9 mouse cellular contexts compared by ENCODE assay signal in the genomic region with DNA sequence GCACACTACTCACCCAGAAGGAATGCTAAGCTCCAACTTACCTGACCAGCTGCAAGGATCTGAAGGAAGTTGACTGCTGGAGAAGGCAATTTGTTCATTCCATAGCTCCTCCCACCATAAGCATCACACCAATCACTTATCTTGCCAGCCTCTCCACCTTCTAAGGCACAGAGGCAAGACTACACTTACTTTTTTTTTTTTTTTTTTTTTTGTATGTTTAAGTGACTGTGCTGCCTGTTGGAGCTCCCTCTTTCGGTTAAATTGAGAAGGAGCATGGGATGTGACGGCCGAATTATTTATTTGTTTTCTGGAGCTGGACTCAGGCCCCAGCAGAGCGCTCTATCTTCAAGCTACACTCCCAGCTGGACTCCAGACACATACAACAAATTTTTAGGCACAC. TPM values are rescaled to one million over a fixed set of nuclear protein-coding genes. Genes with fewer than 3 reads are reported as not detected.
A peak's percentile ranks its signal among the peaks of the same experiment; 100 is the strongest.
DNase-seq lines count a peak whose midpoint lies in the region; ATAC-seq lines count a peak whose summit lies in the region.
"Had no signal": no experiment of that assay in that cellular context is flagged by ENCODE, and none has a peak within 500 bp of the region (broad histone marks: within the 10 kb centered on the region; RNA-seq: fewer than 3 reads in every experiment).

No protein-coding gene starts in this region.

- no peaks in the 10 kb centered on the region for H3K4me1 ChIP-seq in neural tube, embryonic 15.5 days

- no peak overlapping the region for H3K9ac ChIP-seq in neural tube, embryonic 15.5 days (replicated peaks)

- H3K9me3 ChIP-seq in neural tube, embryonic 15.5 days (replicated peaks): no peaks in the 10 kb centered on the region

- H3K4me3 ChIP-seq in neural tube, embryonic 15.5 days (replicated peaks): no peak overlapping the region
- H3K4me3 ChIP-seq: erythroblast, embryonic 14.5 days had no signal

- no peak overlapping the region for H3K4me2 ChIP-seq in neural tube, embryonic 15.5 days

- intact Hi-C loops in left cerebral cortex, postnatal 14 days (cut with DNase I): loop anchor here (10.0 kb wide), 1 partner anchor 82 kb away; no protein-coding TSS in a partner anchor

- WGBS in neural tube, embryonic 15.5 days: 35% methylated on average over 4 of the region's 4 CpGs

- H3K27me3 ChIP-seq in splenic B cell, adult 2 months (ENCODE audit: control insufficient read depth, insufficient read depth, low read length, poor library complexity, severe bottlenecking): no peaks in the 10 kb centered on the region
- no peaks in the 10 kb centered on the region for H3K27me3 ChIP-seq in neural tube, embryonic 15.5 days (replicated peaks)

- peak; percentile 11 for DNase-seq in adrenal gland, postnatal 10 days
- DNase-seq in adrenal gland, adult 8-10 months: no peak
- peak; percentile 4 to 8 for DNase-seq in left cerebral cortex, postnatal 14 days (ENCODE audit: low spot score in 2 of 2)
- DNase-seq in left cerebral cortex, adult 11 months (ENCODE audit: low spot score): no peak
- DNase-seq in c-Kit-positive CD71-positive TER-119-positive erythroid progenitor cells, embryonic 14.5 days (ENCODE audit: low spot score): peak; percentile 19
- DNase-seq in kidney, adult 9 months: peak; percentile 16
- peak; percentile 18 for DNase-seq in splenic B cell, adult 2 months (ENCODE audit: low read depth, low spot score)

- ATAC-seq in neural tube, embryonic 15.5 days (ENCODE audit: low FRiP score): no peak

- no peak overlapping the region for H3K27ac ChIP-seq in neural tube, embryonic 15.5 days (replicated peaks)

- no peaks in the 10 kb centered on the region for H3K36me3 ChIP-seq in splenic B cell, adult 2 months (ENCODE audit: control insufficient read depth, insufficient read depth, low read length, poor library complexity, severe bottlenecking)
- no peaks in the 10 kb centered on the region for H3K36me3 ChIP-seq in neural tube, embryonic 15.5 days

RNA-seq across cellular contexts. Expression of a gene that starts 60.0 kb away (rescaled TPM):
- 10 to 100 TPM in 1 of 2 experiments, 1 to 10 TPM in 1; 7.7 to 10.4 TPM for total RNA-seq in adrenal gland, postnatal 10 days (2021)
- 1 to 10 TPM; 3.4 to 5.8 (median 4.2) TPM for total RNA-seq in adrenal gland, adult 8-10 months (2022)
- total RNA-seq in left cerebral cortex, postnatal 14 days (2021): under 1 TPM; 0.49 to 0.68 TPM
- polyA plus RNA-seq in neural tube, embryonic 15.5 days (2015; fragmentation: Nextera tagmentation; extraction: Ambion mirVana): 0.67 and 3.4 TPM in 2 replicates

Comparison
In these comparisons a context has a peak if more than half of its experiments do, and no peak if none do; other contexts are left out.
1. DNase-seq: peak in adrenal gland, postnatal 10 days (single experiment), left cerebral cortex, postnatal 14 days (2 of 2), c-Kit-positive CD71-positive TER-119-positive erythroid progenitor cells, embryonic 14.5 days (single experiment), kidney, adult 9 months (single experiment) and splenic B cell, adult 2 months (single experiment); none in adrenal gland, adult 8-10 months (single experiment) and left cerebral cortex, adult 11 months (single experiment).